Mouse (Mus musculus) myocyte (in vitro differentiated cells): Measurements from ENCODE around the gene Krtcap2.

Experiments used
- MAX ChIP-seq: IDR thresholded peaks from one replicate; pipeline ENCODE4 v1.6.1; 2011; ENCODE audit warnings: low read depth, mild to moderate bottlenecking, control low read depth
- MYOD1 ChIP-seq, 3 experiments: IDR thresholded peaks; one replicate each; pipeline ENCODE4 v1.6.1; 2011; ENCODE audit warnings: control low read depth in 2 of 3, low read depth in 2 of 3, mild to moderate bottlenecking in 2 of 3, moderate library complexity in 1 of 3; ENCODE audit not compliant: insufficient read length in 2 of 3, control insufficient read depth in 1 of 3
- POLR2A ChIP-seq: IDR thresholded peaks from one replicate; pipeline ENCODE4 v1.6.1; 2011; ENCODE audit warnings: low read depth, mild to moderate bottlenecking, control low read depth, moderate library complexity; ENCODE audit not compliant: insufficient read length
- TCF3 ChIP-seq: IDR thresholded peaks from one replicate; pipeline ENCODE4 v1.6.1; 2011; ENCODE audit warnings: low read depth, control low read depth; ENCODE audit not compliant: insufficient read length
- USF1 ChIP-seq: IDR thresholded peaks from one replicate; pipeline ENCODE4 v1.6.1; 2011; ENCODE audit warnings: low read depth, mild to moderate bottlenecking, control low read depth, moderate library complexity

DNA sequence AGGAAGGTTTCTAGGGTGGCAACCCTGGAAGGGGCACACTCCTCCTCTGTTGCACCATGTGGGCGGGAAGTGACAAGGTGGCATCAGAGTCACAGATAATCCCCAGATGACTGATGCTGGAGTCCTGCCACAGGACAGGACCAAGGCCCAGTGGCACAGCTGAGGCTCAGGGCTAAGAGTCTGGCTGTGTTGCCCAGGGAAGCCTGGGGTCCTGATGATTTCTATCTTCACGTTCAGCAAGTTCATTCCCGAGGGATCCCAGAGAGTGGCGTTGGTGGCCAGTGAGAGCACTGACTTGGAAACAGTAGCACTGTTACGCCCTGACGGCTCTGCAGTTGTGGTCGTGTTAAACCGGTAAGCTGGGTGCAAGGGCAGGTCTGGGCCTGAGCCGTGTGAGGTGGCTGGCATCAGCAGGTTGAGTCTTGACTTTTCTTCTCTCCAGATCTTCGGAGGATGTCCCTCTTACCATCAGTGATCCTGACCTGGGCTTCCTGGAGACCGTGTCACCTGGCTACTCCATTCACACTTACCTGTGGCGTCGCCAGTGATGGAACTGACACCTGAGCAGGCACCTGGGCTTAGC lies 37.6 kb upstream of the Krtcap2 start:
- TF ChIP-seq POLR2A (no peak), TCF3 (no peak), MAX (no peak), USF1 (no peak), MYOD1 (IDR thresholded peaks at IDR 0.05; ENCODE audit: control insufficient read depth in 1 of 3, insufficient read length in 2 of 3, low read depth in 2 of 3) (no peak)
